Mouse (Mus musculus) hindbrain, postnatal 0 days (tissue): ENCODE results near the gene Ocm. TPM values are rescaled to one million over a fixed set of nuclear protein-coding genes. Genes with fewer than 3 reads are reported as not detected.
A peak's percentile ranks its signal among the peaks of the same experiment; 100 is the strongest.

ENCODE experiments used
- ATAC-seq: fragments of 200-750 bp; cut with Nextera tagmentation; 2 replicates; pipeline ENCODE4 v1.8.0; 2017; ENCODE audit warnings: mild to moderate bottlenecking, moderate TSS enrichment, moderate library complexity
- DNase-seq: peaks from one replicate; pipeline ENCODE4 v3.0.0-alpha.2; 2015; ENCODE audit warnings: low spot score
- H3K27ac ChIP-seq: fragments of 300-500 bp; sonication (generic); 2 replicates; pipeline ENCODE4 v1.5.1; 2014; ENCODE audit warnings: mild to moderate bottlenecking
- H3K27me3 ChIP-seq: fragments of 300-500 bp; sonication (generic); 2 replicates; pipeline ENCODE4 v1.6.1; 2014; ENCODE audit warnings: low read length, mixed read lengths; ENCODE audit not compliant: insufficient read depth
- H3K36me3 ChIP-seq: fragments of 300-500 bp; sonication (generic); 2 replicates; pipeline ENCODE4 v1.6.1; 2014; ENCODE audit warnings: low read length, mixed read lengths; ENCODE audit not compliant: insufficient read depth
- H3K4me1 ChIP-seq: fragments of 300-500 bp; sonication (generic); 2 replicates; pipeline ENCODE4 v1.6.1; 2014; ENCODE audit warnings: antibody characterized with exemption, low read length, mixed read lengths; ENCODE audit not compliant: insufficient read depth
- H3K4me2 ChIP-seq: fragments of 300-500 bp; sonication (generic); 2 replicates; pipeline ENCODE4 v1.6.1; 2014; ENCODE audit warnings: low read depth, mild to moderate bottlenecking, low read length, moderate library complexity, mixed read lengths
- H3K4me3 ChIP-seq: fragments of 300-500 bp; sonication (generic); 2 replicates; pipeline ENCODE4 v1.5.1; 2014; ENCODE audit warnings: low read length
- H3K9ac ChIP-seq: fragments of 300-500 bp; sonication (generic); replicated peaks from 2 replicates; pipeline ENCODE4 v1.6.1; 2014; ENCODE audit warnings: mild to moderate bottlenecking, low read length, moderate library complexity, mixed read lengths
- H3K9me3 ChIP-seq: fragments of 300-500 bp; sonication (generic); 2 replicates; pipeline ENCODE4 v1.6.1; 2016; ENCODE audit warnings: low read length, mixed read lengths
- CTCF ChIP-seq: IDR thresholded peaks from 2 replicates; pipeline ENCODE4 v1.5.1; 2016; ENCODE audit warnings: antibody characterized with exemption, control low read depth, low read depth
- WGBS: fragments of 180-500 bp; shearing (Covaris S2); extraction: QIAGEN DNeasy Blood & Tissue Kit; methylation state at CpG from one replicate; pipeline ENCODE4 v1.1.7; 2014; 5-methylcytosine and 5-hydroxymethylcytosine counted together
- polyA plus RNA-seq: library from polyadenylated mRNA; unstranded; fragments of >200 nt; fragmentation: Nextera tagmentation; extraction: Ambion mirVana; gene quantifications from 2 replicates; pipeline ENCODE4 v1.2.1, GENCODE M21; 2015
- total RNA-seq: library from RNA; depleted of rRNA; stranded (reverse); fragments of >200 nt; gene quantifications from 2 replicates; pipeline ENCODE4 v1.2.3, GENCODE M21; 2014

The Ocm gene
- total and polyA plus RNA-seq, 2 experiments from 2014 or later: 0.54 TPM; not detected in 1

DNA sequence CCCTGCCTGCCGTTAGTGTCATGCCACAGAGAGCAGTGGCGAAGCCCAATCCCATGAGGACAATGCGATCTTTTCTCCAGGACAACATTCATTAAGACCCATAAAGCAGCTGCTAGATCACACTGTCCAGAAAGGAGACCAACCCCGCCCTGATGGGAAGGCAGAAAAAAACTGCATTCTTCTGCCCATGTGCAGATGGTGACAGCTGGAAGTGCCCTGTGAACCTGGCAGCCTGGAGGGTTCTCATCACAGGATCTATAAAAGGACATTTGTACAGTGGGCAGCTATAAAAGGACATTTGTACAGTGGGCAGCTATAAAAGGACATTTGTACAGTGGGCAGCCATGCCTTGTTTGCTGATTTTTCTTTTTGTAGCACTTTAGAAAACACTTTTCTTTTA is 37.4 kb downstream of the Ocm start:
- H3K27ac ChIP-seq: no peak overlapping the region
- no peak for TF ChIP-seq CTCF
- peaks cover 70% of the 10 kb centered on the region for H3K36me3 ChIP-seq
- DNase-seq (no peak), ATAC-seq (no peak)
- H3K4me2 ChIP-seq: no peak overlapping the region
- WGBS: 58% methylated on average over 4 of the region's 4 CpGs
- no peak overlapping the region for H3K9ac ChIP-seq
- no peaks in the 10 kb centered on the region for H3K27me3 ChIP-seq
- no peaks in the 10 kb centered on the region for H3K4me1 ChIP-seq
- no peaks in the 10 kb centered on the region for H3K9me3 ChIP-seq
- no peak overlapping the region for H3K4me3 ChIP-seq

DNA sequence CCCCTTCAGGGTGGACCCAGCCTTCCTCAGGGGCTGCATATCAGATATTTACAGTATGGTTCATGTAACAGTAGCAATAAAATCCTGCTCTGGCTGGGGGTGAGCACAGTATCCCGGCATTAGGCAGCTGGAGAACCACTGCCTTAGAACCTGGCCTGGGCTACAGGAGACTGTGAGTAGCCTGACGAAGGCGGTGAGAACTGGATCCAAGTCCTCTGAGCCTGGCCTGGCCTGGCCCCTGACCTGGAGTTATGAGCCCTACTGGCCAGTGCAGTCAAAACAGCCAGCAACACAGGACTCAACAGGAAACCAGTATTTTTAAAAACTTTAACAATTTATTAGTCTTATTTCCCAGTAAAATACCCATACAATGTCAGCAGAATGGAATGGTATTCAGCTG is 38.9 kb downstream of the Ocm start:
- Histone ChIP-seq H3K4me3 (no peak overlapping the region), H3K27ac (no peak overlapping the region), H3K9ac (no peak overlapping the region), H3K9me3 (no peaks in the 10 kb centered on the region), H3K4me1 (no peaks in the 10 kb centered on the region), H3K36me3 (peaks cover 59% of the 10 kb centered on the region), H3K4me2 (no peak overlapping the region), H3K27me3 (no peaks in the 10 kb centered on the region)
- no peak for ATAC-seq
- no peak for DNase-seq
- TF ChIP-seq CTCF: no peak
- 97% methylated on average over 3 of the region's 3 CpGs for WGBS

DNA sequence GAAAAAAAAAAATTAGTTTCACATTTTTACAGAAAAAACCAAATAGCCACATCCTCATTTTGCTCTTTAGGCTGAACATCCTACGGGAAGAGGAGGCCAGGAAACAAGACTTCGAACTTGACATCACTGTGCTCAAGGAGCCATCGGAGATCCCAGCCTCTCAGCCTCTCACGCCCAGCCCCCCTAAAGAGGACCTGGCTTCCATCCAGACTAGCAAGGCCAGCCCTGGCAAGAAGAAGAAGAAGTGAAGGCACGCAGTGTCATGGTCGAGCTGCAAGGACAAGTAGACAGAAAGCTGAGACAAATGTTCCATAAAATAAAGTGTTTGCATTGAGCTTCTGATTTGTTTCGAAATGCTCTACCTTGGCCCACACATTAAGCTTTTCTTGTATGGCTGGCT is 41.1 kb downstream of the Ocm start:
- H3K9me3 ChIP-seq: no peaks in the 10 kb centered on the region
- H3K27me3 ChIP-seq: no peaks in the 10 kb centered on the region
- H3K4me2 ChIP-seq: no peak overlapping the region
- H3K9ac ChIP-seq: no peak overlapping the region
- ATAC-seq (no peak), DNase-seq (no peak)
- H3K4me1 ChIP-seq: no peaks in the 10 kb centered on the region
- H3K36me3 ChIP-seq: peaks cover 42% of the 10 kb centered on the region
- 69% methylated on average over 7 of the region's 7 CpGs for WGBS
- TF ChIP-seq CTCF: no peak
- no peak overlapping the region for H3K27ac ChIP-seq
- H3K4me3 ChIP-seq: no peak overlapping the region

DNA sequence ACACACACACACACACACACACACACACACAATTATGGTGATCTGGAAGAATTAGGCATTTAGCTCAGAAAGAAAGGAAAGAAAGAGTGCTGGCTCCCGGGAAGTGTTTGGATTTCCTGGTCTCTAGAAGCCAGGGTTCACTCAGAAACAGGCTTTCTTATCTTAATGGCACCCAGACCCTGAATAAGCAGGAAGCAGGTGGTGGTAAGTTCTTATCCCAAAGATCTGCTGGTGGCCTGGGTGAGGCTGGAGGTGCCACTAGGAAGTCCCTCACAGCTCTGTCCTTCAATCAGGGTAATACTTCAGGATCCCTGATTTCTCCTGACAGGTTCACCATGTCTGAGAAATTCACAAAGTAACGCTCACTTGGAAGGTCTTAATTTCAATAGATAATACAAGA is 44.1 kb downstream of the Ocm start:
- Histone ChIP-seq H3K4me3 (no peak overlapping the region), H3K27ac (no peak overlapping the region), H3K4me1 (no peaks in the 10 kb centered on the region), H3K9ac (no peak overlapping the region), H3K4me2 (no peak overlapping the region), H3K9me3 (no peaks in the 10 kb centered on the region), H3K36me3 (peaks cover 18% of the 10 kb centered on the region; the same call in 1 of the 2 replicates), H3K27me3 (no peaks in the 10 kb centered on the region)
- TF ChIP-seq CTCF: no peak
- 84% methylated on average over 2 of the region's 2 CpGs for WGBS
- DNase-seq: no peak
- no peak for ATAC-seq

DNA sequence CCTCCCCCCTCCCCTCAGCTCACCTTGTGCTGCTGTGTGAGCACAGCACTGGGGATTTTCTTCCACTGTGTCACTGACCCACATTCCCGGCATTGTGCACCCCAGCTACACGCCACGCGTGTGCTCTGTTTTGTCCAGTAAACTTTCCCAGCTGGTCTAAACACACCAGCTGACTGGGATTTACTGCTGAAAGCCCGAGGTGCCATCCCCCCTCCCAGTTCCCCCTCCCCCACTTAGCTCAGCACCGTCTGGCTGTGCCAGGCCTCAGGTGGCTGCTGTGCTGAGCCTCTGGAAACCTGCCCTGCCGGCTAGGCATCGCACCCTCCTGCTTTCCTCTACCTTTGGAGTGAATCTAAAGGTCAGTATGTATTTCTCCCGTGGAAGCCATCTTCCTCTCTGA is 45.6 kb downstream of the Ocm start:
- no peak for TF ChIP-seq CTCF
- Histone ChIP-seq H3K4me3 (no peak overlapping the region), H3K27me3 (no peaks in the 10 kb centered on the region), H3K9me3 (no peaks in the 10 kb centered on the region), H3K27ac (no peak overlapping the region), H3K9ac (no peak overlapping the region), H3K36me3 (peaks cover 13% of the 10 kb centered on the region; the same call in 1 of the 2 replicates), H3K4me1 (no peaks in the 10 kb centered on the region), H3K4me2 (no peak overlapping the region)
- DNase-seq (peak; percentile 4), ATAC-seq (peak; percentile 58; the same call in 1 of the 2 replicates)
- WGBS: 32% methylated on average over 9 of the region's 9 CpGs

DNA sequence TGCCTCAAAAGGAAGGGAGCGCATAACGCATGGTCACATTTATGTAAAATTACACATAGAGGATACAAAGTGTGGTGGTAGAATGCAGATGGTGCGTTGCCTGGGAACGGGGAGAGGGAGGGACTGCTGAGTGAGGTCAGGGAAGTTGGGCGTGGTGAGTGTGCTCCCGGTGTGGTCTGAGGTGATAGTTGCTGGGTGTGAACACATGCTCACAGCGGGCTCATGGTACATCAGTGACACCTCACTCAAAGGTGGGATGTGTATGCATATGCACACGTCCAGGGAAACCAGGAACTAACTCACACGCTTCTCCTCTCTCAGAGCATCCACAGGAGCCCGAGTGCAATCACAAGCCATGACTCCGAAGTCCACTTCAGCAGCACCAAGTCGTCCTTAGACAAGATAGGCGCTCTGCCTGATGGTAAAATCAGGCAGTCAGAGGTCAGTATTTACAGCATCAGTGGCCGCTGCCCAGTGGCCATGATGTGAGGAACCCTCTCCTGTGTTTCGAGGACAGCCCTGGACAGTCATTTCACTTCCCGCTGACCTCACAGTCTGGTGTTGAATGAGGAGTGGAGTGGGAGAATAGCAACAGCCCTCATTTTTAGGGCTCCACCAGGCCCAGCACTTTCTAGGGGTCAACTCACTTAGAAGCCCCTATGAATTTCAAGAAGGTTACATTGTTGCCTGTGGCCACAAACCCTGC is 49.6 kb downstream of the Ocm start:
- DNase-seq: no peak
- no peak for ATAC-seq
- Histone ChIP-seq H3K4me3 (no peak overlapping the region), H3K36me3 (no peaks in the 10 kb centered on the region), H3K4me2 (no peak overlapping the region), H3K9me3 (no peaks in the 10 kb centered on the region), H3K27ac (no peak overlapping the region), H3K4me1 (no peaks in the 10 kb centered on the region), H3K27me3 (no peaks in the 10 kb centered on the region), H3K9ac (no peak overlapping the region)
- no peak for TF ChIP-seq CTCF
- WGBS: 82% methylated on average over 16 of the region's 16 CpGs

DNA sequence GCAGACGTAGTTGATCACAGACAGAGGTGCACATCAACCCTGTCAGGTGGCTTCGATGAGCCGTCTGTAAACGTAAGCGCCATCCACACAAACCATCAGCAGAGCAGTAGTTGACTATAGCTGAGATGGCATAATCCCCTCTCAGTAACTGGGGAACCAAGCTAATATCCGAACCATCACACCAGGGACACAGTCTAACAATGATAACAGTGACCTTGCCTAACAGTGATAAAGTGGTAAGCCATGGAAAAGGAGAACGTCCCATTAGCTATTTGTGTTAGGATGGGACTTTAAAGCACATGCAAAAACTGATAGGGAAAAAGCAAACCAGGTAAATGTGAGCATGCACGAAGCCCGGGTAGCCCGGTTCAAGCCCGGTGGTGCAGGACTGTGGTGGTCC is 50.2 kb downstream of the Ocm start:
- no peak overlapping the region for H3K4me2 ChIP-seq
- H3K4me3 ChIP-seq: no peak overlapping the region
- no peak overlapping the region for H3K9ac ChIP-seq
- no peak for TF ChIP-seq CTCF
- no peaks in the 10 kb centered on the region for H3K36me3 ChIP-seq
- H3K27me3 ChIP-seq: no peaks in the 10 kb centered on the region
- ATAC-seq (no peak), DNase-seq (no peak)
- 87% methylated on average over 11 of the region's 11 CpGs for WGBS
- no peaks in the 10 kb centered on the region for H3K4me1 ChIP-seq
- no peaks in the 10 kb centered on the region for H3K9me3 ChIP-seq
- no peak overlapping the region for H3K27ac ChIP-seq
